Mouse (Mus musculus): ENCODE results near the gene Apoc2.

DNA sequence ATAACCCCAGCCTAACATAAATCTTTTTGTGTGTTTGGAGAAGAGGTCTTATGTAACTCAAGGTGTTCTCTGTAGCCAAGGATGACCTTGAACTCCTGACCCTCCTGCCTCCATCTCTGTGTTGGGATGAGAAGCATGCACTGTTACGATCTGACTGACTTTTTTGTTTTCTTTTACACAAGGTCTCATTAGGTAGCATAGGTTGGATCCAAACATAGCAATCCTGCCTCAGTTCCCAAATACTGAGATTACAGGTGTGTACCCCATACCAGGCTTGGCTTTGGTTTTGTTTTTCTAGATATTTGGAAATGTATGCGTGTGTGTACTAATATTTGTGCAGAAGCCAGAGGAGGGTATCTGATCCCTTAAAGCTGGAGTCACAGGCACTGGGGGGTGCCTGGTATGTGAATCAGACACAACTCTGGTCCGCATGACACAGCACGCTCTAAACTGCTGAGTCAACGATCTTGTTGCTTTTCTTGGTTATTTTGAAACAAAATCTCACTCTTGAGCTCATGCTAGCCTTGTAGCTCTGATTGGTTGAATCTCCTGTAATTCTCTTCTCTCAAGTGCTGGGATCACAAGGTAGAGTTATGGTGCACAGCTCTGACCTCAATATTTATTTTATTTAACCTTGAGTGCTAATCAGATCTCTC lies 40.7 kb upstream of the Apoc2 start:
- TF ChIP-seq MYOG (IDR thresholded peaks at IDR 0.05; ENCODE audit: control insufficient read depth in 1 of 3, insufficient read depth in 1 of 3, insufficient read length in 2 of 3, low read depth in 2 of 3) (no peak), CEBPB (IDR thresholded peaks at IDR 0.05; ENCODE audit: insufficient read depth, poor library complexity, severe bottlenecking) (no peak), POLR2A (IDR thresholded peaks at IDR 0.05; ENCODE audit: insufficient read length, low read depth) (no peak), TCF3 (IDR thresholded peaks at IDR 0.05; ENCODE audit: insufficient read length, low read depth) (no peak), TCF12 (IDR thresholded peaks at IDR 0.05; ENCODE audit: insufficient read depth, poor library complexity, severe bottlenecking) (no peak), MAX (IDR thresholded peaks at IDR 0.05; ENCODE audit: low read depth) (no peak)

Measured in myocyte (in vitro differentiated cells).